Mouse (Mus musculus): ENCODE data around the gene Dnase2b.

DNA sequence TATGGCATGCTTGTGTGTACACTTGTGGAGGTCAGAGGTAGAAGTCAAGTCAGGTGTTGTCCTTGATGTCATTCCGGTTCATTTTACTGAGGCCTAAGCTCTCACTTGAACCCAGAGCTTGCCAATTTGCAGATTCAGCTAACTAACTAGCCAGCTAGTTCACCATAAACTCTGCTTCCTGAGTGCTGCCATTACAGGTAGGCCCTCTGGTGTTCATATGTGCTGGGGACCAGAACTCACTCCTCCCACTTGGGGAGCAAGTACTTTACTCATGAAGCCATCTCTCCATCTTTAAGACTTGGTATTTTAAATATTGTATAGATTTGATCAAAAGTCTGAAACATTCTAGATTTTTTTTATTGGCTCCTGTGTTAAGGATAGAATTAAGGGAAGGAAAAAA is 58.8 kb downstream of the Dnase2b start:
- TF ChIP-seq GATA1 (IDR thresholded peaks at IDR 0.05; ENCODE audit: low read length) (no peak), TAL1 (IDR thresholded peaks at IDR 0.05; ENCODE audit: low read length) (no peak)

All from erythroblast, embryonic 14.5 days (primary cell).